Mouse (Mus musculus): ENCODE data around the gene Odaph.

The Odaph gene

GRCm38 (mm10) chr5:91991191-91991937 lies 4.1 kb downstream of the Odaph start:
- no peak for DNase-seq

GRCm38 (mm10) chr5:91993061-91993460 lies 5.8 kb downstream of the Odaph start:
- no peak for DNase-seq

- peak in 1 of 2 experiments; percentile 3 for DNase-seq
Observed at GRCm38 (mm10) chr5:91994546-91994945, 7.3 kb downstream of the Odaph start.

GRCm38 (mm10) chr5:92000770-92001169 lies 13.5 kb downstream of the Odaph start:
- peak; percentile 12 to 19 for DNase-seq

- peak in 1 of 2 experiments; percentile 34 for DNase-seq
Observed at GRCm38 (mm10) chr5:92003011-92003410, 15.7 kb downstream of the Odaph start.

- DNase-seq = no peak
Observed at GRCm38 (mm10) chr5:92009827-92010226, 22.6 kb downstream of the Odaph start.

GRCm38 (mm10) chr5:92011756-92012155 lies 24.5 kb downstream of the Odaph start:
- DNase-seq = no peak

- no peak for DNase-seq
Observed at GRCm38 (mm10) chr5:92019960-92020359, 32.7 kb downstream of the Odaph start.

GRCm38 (mm10) chr5:92042377-92043348 lies 55.4 kb downstream of the Odaph start:
- DNase-seq = peak; percentile 96 to 98

- no peak for DNase-seq
Observed at GRCm38 (mm10) chr5:92043783-92044182, 56.5 kb downstream of the Odaph start, which contains the start of gene Cdkl2. Gene Cdkl2 (minus strand): TSS chr5:92043883.

Measured in kidney, postnatal 36 days (tissue).